Mouse (Mus musculus) olfactory bulb, adult 2 months (tissue): ENCODE results near the gene Slc35a1.

Source experiments
- CTCF ChIP-seq: fragments of 200-500 bp; IDR thresholded peaks from 2 replicates; pipeline ENCODE4 v1.5.1; 2012; ENCODE audit warnings: low read depth, mild to moderate bottlenecking, low read length, moderate library complexity; ENCODE audit not compliant: insufficient read depth
- POLR2A ChIP-seq: fragments of 200-500 bp; IDR thresholded peaks from 2 replicates; pipeline ENCODE4 v1.6.1; 2012; ENCODE audit warnings: mild to moderate bottlenecking, low read depth, low read length, moderate library complexity; ENCODE audit not compliant: insufficient read depth

GRCm38 (mm10) chr4:34613571-34614145, 73.6 kb downstream of the Slc35a1 start:
- TF ChIP-seq CTCF (no peak), POLR2A (no peak)
